Mouse (Mus musculus): ENCODE data around the gene Them4. TPM values are rescaled to one million over a fixed set of nuclear protein-coding genes. Genes with fewer than 3 reads are reported as not detected.

Gene Them4
- total RNA-seq, 2 experiments from 2014 or later = 6.5 to 6.7 TPM

DNA sequence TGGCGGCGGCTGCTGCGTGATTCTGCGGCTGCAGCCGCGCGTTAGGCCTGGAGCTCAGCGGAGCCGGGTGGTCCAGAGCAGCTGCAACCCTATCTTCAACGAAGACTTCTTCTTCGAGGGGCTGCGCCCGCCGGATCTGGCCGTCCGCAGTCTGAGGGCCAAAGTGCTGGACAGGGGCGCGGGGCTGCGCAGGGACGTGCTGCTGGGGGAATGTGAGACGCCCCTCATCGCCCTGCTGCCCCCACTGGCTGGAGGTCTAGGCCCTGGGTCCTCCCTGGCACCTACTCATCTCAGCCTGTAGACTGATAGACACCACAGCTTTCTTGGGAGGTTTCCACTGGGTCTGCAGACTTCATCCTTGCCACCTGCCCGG is 54.3 kb downstream of the Them4 start:
- DNase-seq = no peak
- intact Hi-C loops (cut with DNase I; ENCODE audit: low total_unique reads) = loop anchor here (10.0 kb wide), 1 partner anchor 241 kb away; no protein-coding TSS in a partner anchor

DNA sequence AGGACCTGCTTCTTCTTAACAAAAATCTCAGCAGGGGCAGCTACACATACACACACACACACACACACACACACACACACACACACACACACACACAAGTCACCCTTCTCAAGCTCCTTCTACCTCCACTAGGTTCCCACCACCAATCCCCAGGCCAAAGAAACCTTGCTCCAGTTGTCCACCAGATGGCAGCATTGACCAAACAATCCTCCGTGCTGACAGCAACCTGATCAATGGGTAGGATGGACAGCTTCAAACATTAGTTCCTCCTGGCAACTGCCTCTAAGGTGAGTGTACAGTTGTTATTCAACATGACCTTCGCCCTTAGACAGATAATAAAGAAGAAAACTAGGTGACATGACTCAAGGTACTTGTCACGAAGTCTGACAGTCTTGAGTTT is 56.9 kb downstream of the Them4 start:
- peak; percentile 55 for DNase-seq
- intact Hi-C loops (cut with DNase I; ENCODE audit: low total_unique reads) = loop anchor here (5.0 to 10.0 kb wide), 2 partner anchors 86 to 238 kb away; no protein-coding TSS in a partner anchor

DNA sequence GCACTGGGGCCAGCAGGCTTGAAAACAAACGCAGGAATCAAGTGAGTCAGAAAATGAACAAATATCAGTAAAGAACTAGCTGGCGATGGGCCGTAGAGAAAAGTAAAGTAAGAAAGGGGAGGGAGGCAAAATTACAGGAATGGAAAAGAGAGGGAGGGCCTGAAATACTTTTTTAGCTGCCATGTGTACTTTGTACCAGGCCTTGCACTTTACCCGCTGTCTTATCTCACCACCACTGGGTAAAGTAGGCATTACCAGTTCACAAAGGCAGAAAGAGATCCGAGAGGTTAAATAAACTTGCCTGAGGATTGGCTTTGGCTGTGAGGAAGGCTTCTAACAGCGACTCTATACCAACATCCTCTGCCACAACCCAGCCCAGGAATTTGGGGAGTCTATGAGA is 57.6 kb downstream of the Them4 start:
- intact Hi-C loops (cut with DNase I; ENCODE audit: low total_unique reads) = loop anchor here (5.0 to 10.0 kb wide), 2 partner anchors 85 to 237 kb away; no protein-coding TSS in a partner anchor
- no peak for DNase-seq

DNA sequence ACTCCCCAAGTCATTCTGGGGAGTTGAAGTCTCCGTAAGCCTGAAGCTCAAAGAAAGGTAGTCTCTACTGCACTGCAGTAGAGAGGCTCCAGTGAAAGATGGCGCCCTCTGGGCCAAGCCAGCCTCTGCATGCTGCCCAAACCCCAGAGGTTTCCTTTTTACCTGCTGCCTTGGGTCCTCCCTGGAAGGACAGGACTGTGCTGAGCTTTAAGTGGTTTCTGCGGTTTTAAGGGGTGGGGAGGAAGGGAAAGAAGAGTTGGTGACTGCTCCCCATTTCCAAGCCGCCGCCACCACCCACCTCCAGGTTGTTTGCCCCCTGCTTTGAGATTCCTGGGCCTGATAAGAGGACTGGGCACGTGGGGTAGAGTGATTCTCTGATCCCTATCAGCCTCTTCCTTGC is 58.7 kb downstream of the Them4 start:
- intact Hi-C loops (cut with DNase I; ENCODE audit: low total_unique reads) = loop anchor here (5.0 to 10.0 kb wide), 2 partner anchors 84 to 236 kb away; no protein-coding TSS in a partner anchor

DNA sequence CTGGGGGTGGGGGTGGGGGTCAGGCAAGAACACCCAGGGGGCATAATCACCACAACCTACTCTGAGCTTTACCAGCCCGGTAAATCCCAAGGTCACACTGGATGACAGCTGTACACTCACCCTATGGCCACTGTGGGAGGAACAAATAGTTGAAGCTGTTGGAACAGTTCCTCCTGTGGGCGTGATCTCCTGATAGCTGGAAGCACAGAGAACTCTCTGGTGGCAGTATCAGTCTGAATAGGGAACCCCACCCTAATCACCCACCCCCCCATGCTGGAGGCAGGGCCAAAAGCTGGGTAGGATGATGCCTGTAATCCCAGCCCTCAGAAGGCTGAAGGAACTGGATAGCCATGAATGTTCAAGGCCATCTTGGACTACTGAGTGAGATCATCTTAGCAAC is 59.8 kb downstream of the Them4 start:
- no peak for DNase-seq
- intact Hi-C loops (cut with DNase I; ENCODE audit: low total_unique reads) = loop anchor here (5.0 to 10.0 kb wide), 2 partner anchors 83 to 235 kb away; no protein-coding TSS in a partner anchor

More for the DNA sequence above, 58.7 kb downstream of the Them4 start:
- DNase-seq = no peak

DNA sequence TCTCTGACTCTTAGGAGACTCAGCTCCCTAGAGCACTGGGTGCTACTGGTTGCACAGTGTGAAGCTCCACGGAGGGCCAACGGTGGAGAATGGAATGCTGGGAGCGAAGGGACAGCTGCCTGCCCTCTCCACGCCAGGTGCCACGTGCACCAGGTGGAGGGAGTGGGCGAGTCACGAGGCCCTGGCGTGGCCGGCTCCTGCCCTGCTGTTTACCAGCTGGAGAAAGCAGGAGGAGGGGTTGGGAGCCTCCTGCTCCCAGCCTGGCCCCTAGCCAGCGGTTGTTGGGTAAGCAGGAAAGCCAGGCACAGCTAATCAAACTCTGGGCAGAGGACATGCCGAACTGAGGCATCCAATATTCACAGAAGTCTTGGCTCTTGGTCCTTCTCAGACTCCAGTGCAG is 61.7 kb downstream of the Them4 start:
- intact Hi-C loops (cut with DNase I; ENCODE audit: low total_unique reads) = no loop called here
- peak; percentile 83 for DNase-seq

DNA sequence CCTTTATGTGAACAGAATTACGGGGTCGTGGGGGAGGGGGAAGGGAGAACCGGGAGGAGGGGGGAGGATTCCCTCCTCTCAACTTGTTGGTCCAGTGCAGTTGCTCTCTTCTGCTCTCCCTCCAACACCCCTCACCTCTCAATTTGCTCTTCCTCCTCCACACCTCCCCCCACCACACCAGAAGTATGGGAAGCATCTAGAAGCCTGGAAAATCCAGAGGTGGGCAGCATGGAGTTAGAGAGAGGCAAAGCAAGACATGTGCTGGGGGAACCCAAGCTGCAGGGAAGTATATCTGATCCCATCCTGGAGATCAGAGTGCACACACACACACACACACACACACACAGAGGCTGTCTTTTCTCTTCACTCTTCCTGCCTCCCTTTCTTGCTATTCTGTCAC is 62.1 kb downstream of the Them4 start:
- no peak for DNase-seq
- intact Hi-C loops (cut with DNase I; ENCODE audit: low total_unique reads) = no loop called here

DNA sequence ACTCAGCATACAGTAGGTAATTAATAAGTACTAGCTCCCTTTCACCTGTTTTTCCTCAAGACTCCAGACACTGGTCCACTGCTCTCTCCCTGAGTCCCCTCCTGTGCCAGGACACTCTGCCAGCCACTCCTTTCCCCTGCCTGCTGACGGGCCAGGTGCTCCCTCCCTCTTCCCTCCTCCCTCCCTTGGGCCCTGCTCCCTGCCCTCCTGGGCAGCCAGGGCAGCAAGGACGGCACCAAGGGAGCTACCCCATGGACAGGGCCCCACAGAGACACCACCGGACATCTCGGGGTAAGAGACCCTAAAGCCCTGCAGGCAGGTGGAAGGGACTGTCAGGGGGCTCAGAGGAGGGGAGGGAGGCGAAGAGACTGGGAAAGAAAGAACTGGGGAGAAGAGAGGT is 62.8 kb downstream of the Them4 start, which contains the start of gene Rorc:
Gene Rorc (plus strand): TSS at position 154 of the 400 bp plus-strand sequence.
- intact Hi-C loops (cut with DNase I; ENCODE audit: low total_unique reads) = no loop called here
- DNase-seq = peak; percentile 65

DNA sequence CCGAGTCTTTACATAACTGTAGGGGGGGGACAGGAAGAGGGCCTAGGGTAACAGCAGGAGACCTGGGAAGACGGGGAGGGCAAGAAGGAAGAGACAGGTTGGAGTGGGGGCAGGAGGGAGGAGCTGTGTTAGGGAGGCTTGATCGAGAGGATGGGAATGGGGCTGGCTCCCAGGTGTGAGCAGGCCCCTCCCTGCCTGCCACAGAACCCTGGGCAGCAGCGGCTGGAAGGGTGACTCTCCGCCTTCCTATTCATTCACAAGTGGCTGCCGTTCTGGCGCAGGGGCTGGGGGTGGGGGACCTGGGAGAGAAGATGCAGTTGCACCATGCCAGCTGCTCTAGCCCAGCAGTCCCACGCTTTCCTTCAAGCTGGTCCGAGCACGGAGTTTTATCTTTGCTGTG is 63.2 kb downstream of the Them4 start:
- DNase-seq = no peak
- intact Hi-C loops (cut with DNase I; ENCODE audit: low total_unique reads) = no loop called here

DNA sequence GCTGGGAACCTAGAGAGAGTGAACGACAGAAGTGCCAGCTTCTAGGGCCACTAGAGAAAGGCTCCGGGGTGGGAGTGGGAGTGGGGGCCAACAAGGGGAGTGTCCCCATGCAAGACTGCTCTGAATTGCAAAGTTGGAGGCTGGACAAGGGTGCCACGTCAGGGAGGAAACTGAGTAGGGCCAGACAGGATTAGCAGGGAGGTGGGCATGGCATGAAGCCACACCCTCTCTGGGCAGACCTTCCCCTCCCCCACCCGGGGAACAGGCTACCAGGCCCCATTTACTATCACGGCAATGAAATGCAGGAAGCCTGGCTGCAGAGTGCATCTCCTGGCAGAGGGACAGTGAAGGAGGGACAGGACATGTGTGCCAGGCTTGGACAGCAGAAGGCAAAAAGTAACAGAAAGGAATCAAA is 63.7 kb downstream of the Them4 start:
- intact Hi-C loops (cut with DNase I; ENCODE audit: low total_unique reads) = no loop called here
- DNase-seq = peak; percentile 39

DNA sequence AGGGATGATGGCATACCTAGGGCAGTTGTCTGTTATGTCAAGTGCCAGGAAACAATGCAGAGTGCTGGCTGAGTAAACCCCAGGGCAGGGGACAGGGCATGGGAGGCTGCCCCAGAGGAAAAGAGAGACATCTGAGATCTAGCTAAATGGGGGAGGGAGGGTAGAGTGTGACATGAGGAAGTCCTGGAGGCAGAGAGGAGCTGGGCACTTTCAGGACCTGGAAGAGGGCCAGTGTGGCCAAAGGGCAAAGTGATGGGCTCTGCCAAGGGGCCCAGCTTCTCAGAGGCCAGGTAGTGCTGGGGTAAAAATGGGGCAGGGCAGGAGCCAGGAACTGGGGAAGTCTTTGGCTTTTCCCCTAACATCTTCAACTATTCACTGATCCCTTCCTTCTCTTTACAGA is 64.7 kb downstream of the Them4 start:
- intact Hi-C loops (cut with DNase I; ENCODE audit: low total_unique reads) = no loop called here
- no peak for DNase-seq

DNA sequence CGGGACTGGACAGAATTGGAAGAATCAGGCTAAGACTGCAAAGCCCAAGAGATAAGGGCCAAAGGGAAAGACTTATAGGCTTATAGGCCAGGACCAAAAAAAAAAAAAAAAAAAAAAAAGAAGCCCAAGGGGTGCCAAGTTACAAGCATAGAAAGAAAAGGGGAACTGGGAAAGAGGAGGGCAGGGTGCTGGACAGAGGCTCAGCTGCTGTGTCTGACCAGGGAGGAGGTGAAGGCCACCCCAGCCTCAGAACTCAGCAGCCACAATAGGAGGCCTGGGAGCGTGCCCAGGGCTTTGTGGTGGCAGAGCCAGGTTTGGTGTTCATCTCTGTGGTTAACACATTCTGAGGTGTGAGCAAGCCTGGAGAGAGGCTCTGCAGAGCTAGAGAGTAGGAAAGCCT is 65.3 kb downstream of the Them4 start:
- intact Hi-C loops (cut with DNase I; ENCODE audit: low total_unique reads) = no loop called here
- DNase-seq = no peak

DNA sequence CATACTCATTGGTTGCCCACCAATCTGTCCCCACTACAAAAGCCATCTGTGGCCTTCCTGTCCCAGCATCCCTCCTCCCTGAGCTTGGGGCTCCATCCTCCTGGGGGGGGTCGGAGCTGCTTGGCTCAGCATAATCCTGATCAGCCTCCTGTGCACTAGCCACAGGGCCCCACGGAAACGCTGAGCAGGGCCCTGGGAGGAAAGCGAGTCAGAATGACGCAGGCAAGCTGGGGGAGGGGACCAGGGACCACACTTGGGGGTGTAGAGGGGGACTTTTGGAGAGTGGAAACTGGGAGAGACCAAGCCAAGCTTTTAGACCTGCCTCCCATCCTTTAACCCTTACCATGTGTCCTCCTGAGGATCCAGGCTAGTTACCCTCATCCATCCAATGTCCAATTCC is 66.0 kb downstream of the Them4 start:
- intact Hi-C loops (cut with DNase I; ENCODE audit: low total_unique reads) = no loop called here
- DNase-seq = no peak

DNA sequence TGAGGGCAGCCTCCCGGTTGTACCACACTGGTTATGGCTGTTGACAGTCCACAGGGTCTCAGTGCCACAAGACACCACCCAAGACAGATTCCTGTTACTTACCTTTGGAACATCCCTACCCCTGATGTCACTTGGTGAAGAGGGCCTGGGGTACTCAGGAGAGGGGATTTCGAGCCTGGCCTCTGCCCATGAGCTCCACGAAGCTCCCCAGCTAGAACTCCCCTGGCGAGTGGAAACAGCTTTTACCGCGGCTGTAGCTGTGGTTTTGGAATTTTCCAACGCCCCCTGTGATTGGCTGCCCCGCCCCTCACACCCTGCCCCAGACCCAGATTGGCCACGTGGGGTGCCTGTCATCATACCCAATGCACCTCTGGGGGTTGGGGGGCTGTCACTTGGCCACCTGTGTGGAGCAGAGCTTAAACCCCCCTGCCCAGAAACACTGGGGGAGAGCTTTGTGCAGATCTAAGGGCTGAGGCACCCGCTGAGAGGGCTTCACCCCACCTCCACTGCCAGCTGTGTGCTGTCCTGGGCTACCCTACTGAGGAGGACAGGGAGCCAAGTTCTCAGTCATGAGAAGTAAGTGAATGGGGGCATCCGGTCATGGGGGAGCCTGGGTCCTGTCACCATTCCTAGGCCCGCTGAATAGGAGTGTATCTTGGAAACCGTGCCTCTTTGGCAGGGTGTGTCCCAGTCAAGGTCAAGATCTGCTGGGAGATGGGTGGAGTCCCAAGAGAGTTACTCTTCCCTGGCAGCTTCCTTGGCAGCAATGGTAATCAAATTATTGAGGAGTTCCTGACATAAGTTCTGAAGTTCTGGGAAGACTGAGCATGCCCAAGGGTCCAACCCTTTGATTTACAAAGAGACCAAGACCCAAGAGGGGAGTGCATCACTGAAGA is 67.4 kb downstream of the Them4 start:
- no peak for DNase-seq
- intact Hi-C loops (cut with DNase I; ENCODE audit: low total_unique reads) = no loop called here

DNA sequence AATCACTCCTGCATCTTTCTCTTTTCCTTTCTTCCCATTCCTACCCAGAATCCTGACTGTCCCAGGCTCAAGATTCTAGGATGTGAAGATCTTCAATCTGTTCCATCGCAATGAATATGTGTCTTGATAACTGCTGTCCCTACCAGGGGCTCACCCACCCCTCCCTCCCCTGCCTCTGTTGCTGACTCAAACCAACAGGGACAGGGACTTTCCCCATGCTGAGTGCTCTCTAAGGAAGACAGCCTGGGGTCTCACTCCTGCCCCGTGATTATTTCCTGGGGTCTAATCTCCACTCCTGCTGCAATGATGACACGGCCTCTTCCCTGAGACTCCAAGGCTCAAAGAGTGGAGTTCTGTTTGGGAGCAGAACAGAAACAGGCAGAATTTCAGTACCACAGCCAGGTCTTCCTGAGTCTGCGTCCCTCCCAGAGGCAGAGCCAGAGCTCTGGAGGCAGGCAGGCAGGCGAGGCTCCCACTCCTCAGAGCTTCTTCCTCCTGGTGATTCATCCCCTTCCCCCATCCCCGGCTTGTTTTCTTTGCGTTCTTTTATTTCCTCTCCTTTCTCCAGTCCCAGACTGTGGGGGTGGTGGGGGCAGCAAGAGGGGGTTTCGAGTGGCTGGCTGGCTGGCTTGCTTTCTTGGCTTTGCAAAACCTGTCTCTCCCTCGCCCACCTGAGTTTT is 70.1 kb downstream of the Them4 start:
- no peak for DNase-seq
- intact Hi-C loops (cut with DNase I; ENCODE audit: low total_unique reads) = no loop called here

Other genes with a start within 250 kb of the Them4 start
- not detected for gene Gm10697, start 237.4 kb upstream of the Them4 start, total RNA-seq (2021)
- gene Gm10696, start 131.9 kb upstream of the Them4 start, total RNA-seq (2021) = not detected
- gene Gm5286, start 113.4 kb upstream of the Them4 start, total RNA-seq (2021) = not detected
- not detected for gene Gm4778, start 46.1 kb upstream of the Them4 start, total RNA-seq (2021)
- gene Them5, start 32.0 kb downstream of the Them4 start, total RNA-seq (2021) = under 1 TPM in 1 of 2 experiments, not detected in 1; 0.16 TPM
- under 1 TPM; 0.18 to 0.31 TPM for gene C2cd4d, start 52.3 kb downstream of the Them4 start, total RNA-seq (2021)
- gene Rorc, start 62.7 kb downstream of the Them4 start, total RNA-seq (2021) = 10 to 100 TPM; 15.8 to 22.8 TPM
- gene Lingo4, start 88.4 kb downstream of the Them4 start, total RNA-seq (2021) = under 1 TPM; 0.06 to 0.11 TPM
- gene Tdrkh, start 103.2 kb downstream of the Them4 start, total RNA-seq (2021) = 1 to 10 TPM; 3.5 to 4.8 TPM
- 10 to 100 TPM; 40.4 to 47.1 TPM for gene Mrpl9, start 133.2 kb downstream of the Them4 start, total RNA-seq (2021)
- gene Oaz3, start 133.8 kb downstream of the Them4 start, total RNA-seq (2021) = not detected
- gene Celf3, start 168.2 kb downstream of the Them4 start, total RNA-seq (2021) = not detected
- gene Riiad1, start 170.3 kb downstream of the Them4 start, total RNA-seq (2021) = 1 to 10 TPM; 3.0 to 3.8 TPM